Mouse (Mus musculus) CH12.LX (cell line): ENCODE data around the gene Rragd. TPM values are rescaled to one million over a fixed set of nuclear protein-coding genes. Genes with fewer than 3 reads are reported as not detected.
A peak's percentile ranks its signal among the peaks of the same experiment; 100 is the strongest.

ENCODE experiments used
- DNase-seq: peaks from one replicate; pipeline ENCODE4 v3.0.0-alpha.2; 2013; ENCODE audit errors: extremely low read depth
- H3K27ac ChIP-seq: 2 replicates; pipeline ENCODE4 v1.5.1; 2012; ENCODE audit warnings: low read depth, mild to moderate bottlenecking, control low read depth, moderate library complexity; ENCODE audit not compliant: insufficient read depth
- H3K27me3 ChIP-seq: replicated peaks from 2 replicates; pipeline ENCODE3; 2012; ENCODE audit warnings: inconsistent platforms
- H3K36me3 ChIP-seq, 2 experiments: replicated peaks in 1 of 2; 2 replicates each; pipeline versions ENCODE3 to v1.6.1; 2012; ENCODE audit warnings: inconsistent platforms in 1 of 2, low read length in 1 of 2, mild to moderate bottlenecking in 1 of 2, mixed read lengths in 1 of 2, moderate library complexity in 1 of 2; ENCODE audit not compliant: control insufficient read depth in 1 of 2, insufficient read depth in 1 of 2
- H3K4me1 ChIP-seq, 2 experiments: 2 replicates each; pipeline ENCODE4 v1.6.1; 2012; ENCODE audit warnings: inconsistent platforms in 1 of 2, moderate library complexity in 1 of 2; ENCODE audit not compliant: insufficient read depth in 2 of 2, control insufficient read depth in 1 of 2
- H3K4me2 ChIP-seq: 2 replicates; pipeline ENCODE4 v1.6.1; 2012; ENCODE audit warnings: low read depth, mild to moderate bottlenecking, control low read depth; ENCODE audit not compliant: poor library complexity, insufficient read depth, severe bottlenecking
- H3K4me3 ChIP-seq, 3 experiments: fragments of 150-350 bp in 1 of 3; sonication (generic) in 1 of 3; replicated peaks in 1 of 3; 2 replicates each; pipeline versions ENCODE3 to v1.5.1; 2011 to 2012; ENCODE audit warnings: low read depth in 2 of 3, low read length in 2 of 3, mild to moderate bottlenecking in 2 of 3, moderate library complexity in 2 of 3, control low read depth in 1 of 3, improper control_type of control experiment in 1 of 3, inconsistent platforms in 1 of 3, mixed read lengths in 1 of 3; ENCODE audit not compliant: poor library complexity in 1 of 3
- H3K79me2 ChIP-seq: replicated peaks from 2 replicates; pipeline ENCODE4 v1.6.1; 2012; ENCODE audit warnings: mild to moderate bottlenecking, moderate library complexity; ENCODE audit not compliant: control insufficient read depth, poor library complexity, insufficient read depth, severe bottlenecking; ENCODE audit errors: extremely low read depth
- H3K9ac ChIP-seq: 2 replicates; pipeline ENCODE4 v1.6.1; 2012; ENCODE audit warnings: low read depth, mild to moderate bottlenecking, control low read depth, moderate library complexity; ENCODE audit not compliant: insufficient read depth
- H3K9me3 ChIP-seq: replicated peaks from 2 replicates; pipeline ENCODE3; 2012; ENCODE audit warnings: low read length, inconsistent platforms, mixed read lengths
- BHLHE40 ChIP-seq: IDR thresholded peaks from 2 replicates; pipeline ENCODE4 v1.6.1; 2011; ENCODE audit warnings: mild to moderate bottlenecking, low read depth, low read length, improper control_type of control experiment
- CHD1 ChIP-seq: IDR thresholded peaks from 2 replicates; pipeline ENCODE4 v1.6.1; 2012; ENCODE audit warnings: low read depth, low read length, improper control_type of control experiment, inconsistent platforms
- CHD2 ChIP-seq: IDR thresholded peaks from 2 replicates; pipeline ENCODE4 v1.6.1; 2011; ENCODE audit warnings: low read length, improper control_type of control experiment
- CTCF ChIP-seq, 2 experiments: IDR thresholded peaks in 1 of 2; conservative IDR thresholded peaks in 1 of 2; 2 replicates each; pipeline ENCODE4 v1.5.1; 2011 to 2012; ENCODE audit warnings: low read depth in 2 of 2, low read length in 2 of 2, improper control_type of control experiment in 1 of 2, inconsistent platforms in 1 of 2, mild to moderate bottlenecking in 1 of 2, moderate library complexity in 1 of 2
- ELF1 ChIP-seq: IDR thresholded peaks from 2 replicates; pipeline ENCODE4 v1.6.1; 2014; ENCODE audit warnings: low read depth, mild to moderate bottlenecking, inconsistent platforms, low read length, improper control_type of control experiment
- KAT2A ChIP-seq: IDR thresholded peaks from 2 replicates; pipeline ENCODE4 v1.6.1; 2012; ENCODE audit warnings: low read length, improper control_type of control experiment, inconsistent platforms; ENCODE audit not compliant: insufficient replicate concordance
- MXI1 ChIP-seq: IDR thresholded peaks from 2 replicates; pipeline ENCODE4 v1.6.1; 2011; ENCODE audit warnings: mild to moderate bottlenecking, low read depth, low read length, improper control_type of control experiment
- MYC ChIP-seq: IDR thresholded peaks from 2 replicates; pipeline ENCODE4 v1.6.1; 2011; ENCODE audit warnings: low read depth, mild to moderate bottlenecking, improper control_type of control experiment, low read length
- NELFE ChIP-seq: IDR thresholded peaks from 2 replicates; pipeline ENCODE4 v1.6.1; 2011; ENCODE audit warnings: low read depth, low read length, improper control_type of control experiment
- POLR2AphosphoS2 ChIP-seq: IDR thresholded peaks from 2 replicates; pipeline ENCODE4 v1.6.1; 2011; ENCODE audit warnings: low read depth, low read length, improper control_type of control experiment
- RAD21 ChIP-seq: IDR thresholded peaks from 2 replicates; pipeline ENCODE4 v1.6.1; 2011; ENCODE audit warnings: low read depth, mild to moderate bottlenecking, low read length, improper control_type of control experiment, moderate library complexity
- TBP ChIP-seq: conservative IDR thresholded peaks from 2 replicates; pipeline ENCODE4 v1.6.1; 2011; ENCODE audit warnings: low read depth, low read length, improper control_type of control experiment
- TCF12 ChIP-seq: IDR thresholded peaks from 2 replicates; pipeline ENCODE4 v1.6.1; 2014; ENCODE audit warnings: low read depth, mild to moderate bottlenecking, inconsistent platforms, low read length, improper control_type of control experiment
- ZKSCAN1 ChIP-seq: IDR thresholded peaks from 2 replicates; pipeline ENCODE4 v1.6.1; 2012; ENCODE audit warnings: low read depth, inconsistent platforms, low read length, improper control_type of control experiment, borderline replicate concordance
- ZNF384 ChIP-seq: IDR thresholded peaks from 2 replicates; pipeline ENCODE4 v1.6.1; 2012; ENCODE audit warnings: low read depth, low read length, improper control_type of control experiment, inconsistent platforms
- dilution Hi-C: fragments of 300-500 bp; cut with MboI; formaldehyde crosslinking; loops from 2 replicates; pipeline ENCODE4 v1.14.3; 2020; ENCODE audit warnings: low sequenced_read_pairs; ENCODE audit not compliant: extremely low pct_unique_long_range_greater_than_20kb, extremely low pct_ligation_motif_present
- in situ Hi-C: fragments of 300-500 bp; cut with MboI; formaldehyde crosslinking; loops from 3 replicates; pipeline ENCODE4 v1.14.3; 2019; ENCODE audit warnings: low sequenced_read_pairs, low pct_ligation_motif_present, low pct_unique_long_range_greater_than_20kb, mixed read lengths
- polyA plus RNA-seq: library from polyadenylated mRNA; unstranded; fragments of >175 nt; gene quantifications from 2 replicates; pipeline ENCODE4 v1.2.1, GENCODE M21; 2012; ENCODE audit warnings: low read depth; ENCODE audit not compliant: insufficient read length
- total RNA-seq, 2 experiments: library from RNA; depleted of rRNA; stranded (reverse); fragments of 300-350 nt in 1 of 2; fragments of >200 nt in 1 of 2; gene quantifications; 2 replicates each; pipeline ENCODE4 v1.2.3; 2012 to 2014

The Rragd gene
- total and polyA plus RNA-seq, 3 experiments: 0.46 to 1.4 (median 1.1) TPM

GRCm38 (mm10) chr4:32984242-32984641 lies 1.4 kb downstream of the Rragd start:
- H3K27me3 ChIP-seq: peaks cover 30% of the 10 kb centered on the region
- peak overlapping the region in 1 of 3 experiments; percentile 58 for H3K4me3 ChIP-seq
- no peaks in the 10 kb centered on the region; a peak in 1 of 4 replicates for H3K4me1 ChIP-seq
- DNase-seq: no peak
- H3K27ac ChIP-seq: no peak overlapping the region
- peak overlapping the region; percentile 82 for H3K4me2 ChIP-seq
- dilution Hi-C loops (no loop called here), in situ Hi-C loops (loop anchor here (25.0 kb wide), 1 partner anchor 372 kb away; the partner anchor contains the start of genes Casp8ap2 and Gja10)
- no peaks in the 10 kb centered on the region for H3K79me2 ChIP-seq
- H3K9ac ChIP-seq: peak overlapping the region; percentile 65
- H3K9me3 ChIP-seq: peaks cover 2% of the 10 kb centered on the region
- TF ChIP-seq ELF1: no peak
- no peak for TF ChIP-seq NELFE
- TF ChIP-seq POLR2AphosphoS2: no peak
- TF ChIP-seq ZKSCAN1: no peak
- no peak for TF ChIP-seq TCF12
- no peak for TF ChIP-seq KAT2A
- TF ChIP-seq CHD1: no peak
- TF ChIP-seq BHLHE40: no peak
- no peak for TF ChIP-seq CTCF (conservative IDR thresholded peaks at IDR 0.05 in 1 of 2, IDR thresholded peaks at IDR 0.05 in 1 of 2; ENCODE audit: low read depth in 2 of 2, low read length in 2 of 2)
- TF ChIP-seq RAD21: no peak
- no peak for TF ChIP-seq MXI1
- no peak for TF ChIP-seq TBP
- TF ChIP-seq MYC: no peak
- no peak for TF ChIP-seq ZNF384
- no peaks in the 10 kb centered on the region for H3K36me3 ChIP-seq

GRCm38 (mm10) chr4:32984801-32985675 lies 2.2 kb downstream of the Rragd start:
- H3K27ac ChIP-seq: no peak overlapping the region
- no peaks in the 10 kb centered on the region; a peak in 1 of 4 replicates for H3K4me1 ChIP-seq
- no peak for DNase-seq
- peak overlapping the region; percentile 82; the same call in 1 of the 2 replicates for H3K4me2 ChIP-seq
- no peak overlapping the region for H3K4me3 ChIP-seq
- H3K79me2 ChIP-seq: no peaks in the 10 kb centered on the region
- H3K9ac ChIP-seq: no peak overlapping the region
- in situ Hi-C loops: loop anchor here (25.0 kb wide), 1 partner anchor 373 kb away; the partner anchor contains the start of genes Casp8ap2 and Gja10
- H3K27me3 ChIP-seq: peaks cover 30% of the 10 kb centered on the region
- dilution Hi-C loops: no loop called here
- no peaks in the 10 kb centered on the region for H3K36me3 ChIP-seq
- H3K9me3 ChIP-seq: peaks cover 2% of the 10 kb centered on the region
- TF ChIP-seq CHD2 (no peak), CTCF (conservative IDR thresholded peaks at IDR 0.05 in 1 of 2, IDR thresholded peaks at IDR 0.05 in 1 of 2; ENCODE audit: low read depth in 2 of 2, low read length in 2 of 2) (peak in 1 of 2 experiments; percentile 33; a peak in 2 of 4 replicates)
- TF ChIP-seq, all 38 proteins: peak for 1
